Mouse (Mus musculus): ENCODE results near the gene Rbfox1. TPM values are rescaled to one million over a fixed set of nuclear protein-coding genes. Genes with fewer than 3 reads are reported as not detected.

Rbfox1 gene
- polyA plus RNA-seq, 1 experiment = 98.9 TPM

- DNase-seq (ENCODE audit: low read depth) = no peak
- no peak for TF ChIP-seq POLR2A (IDR thresholded peaks at IDR 0.05; ENCODE audit: borderline replicate concordance, extremely low read depth, insufficient read depth, insufficient read length, poor library complexity, severe bottlenecking)
- TF ChIP-seq CTCF (IDR thresholded peaks at IDR 0.05; ENCODE audit: borderline replicate concordance, extremely low read depth, insufficient read depth, insufficient read length) = no peak
Measured at GRCm38 (mm10) chr16:6232966-6233365, 347.8 kb downstream of the Rbfox1 start.

GRCm38 (mm10) chr16:6241393-6241792 lies 356.2 kb downstream of the Rbfox1 start:
- TF ChIP-seq CTCF (IDR thresholded peaks at IDR 0.05; ENCODE audit: borderline replicate concordance, extremely low read depth, insufficient read depth, insufficient read length) (no peak), POLR2A (IDR thresholded peaks at IDR 0.05; ENCODE audit: borderline replicate concordance, extremely low read depth, insufficient read depth, insufficient read length, poor library complexity, severe bottlenecking) (no peak)
- no peak for DNase-seq (ENCODE audit: low read depth)

GRCm38 (mm10) chr16:6242468-6242867 lies 357.3 kb downstream of the Rbfox1 start:
- TF ChIP-seq POLR2A (IDR thresholded peaks at IDR 0.05; ENCODE audit: borderline replicate concordance, extremely low read depth, insufficient read depth, insufficient read length, poor library complexity, severe bottlenecking) (no peak), CTCF (IDR thresholded peaks at IDR 0.05; ENCODE audit: borderline replicate concordance, extremely low read depth, insufficient read depth, insufficient read length) (no peak)
- no peak for DNase-seq (ENCODE audit: low read depth)

- no peak for DNase-seq (ENCODE audit: low read depth)
- no peak for TF ChIP-seq CTCF (IDR thresholded peaks at IDR 0.05; ENCODE audit: borderline replicate concordance, extremely low read depth, insufficient read depth, insufficient read length)
- TF ChIP-seq POLR2A (IDR thresholded peaks at IDR 0.05; ENCODE audit: borderline replicate concordance, extremely low read depth, insufficient read depth, insufficient read length, poor library complexity, severe bottlenecking) = no peak
Measured at GRCm38 (mm10) chr16:6247569-6247968, 362.4 kb downstream of the Rbfox1 start.

- DNase-seq (ENCODE audit: low read depth) = peak; percentile 27
Measured at GRCm38 (mm10) chr16:6264557-6264956, 379.4 kb downstream of the Rbfox1 start.

GRCm38 (mm10) chr16:6265610-6266009 lies 380.5 kb downstream of the Rbfox1 start:
- DNase-seq (ENCODE audit: low read depth) = no peak
- TF ChIP-seq CTCF (IDR thresholded peaks at IDR 0.05; ENCODE audit: borderline replicate concordance, extremely low read depth, insufficient read depth, insufficient read length) = no peak
- no peak for TF ChIP-seq POLR2A (IDR thresholded peaks at IDR 0.05; ENCODE audit: borderline replicate concordance, extremely low read depth, insufficient read depth, insufficient read length, poor library complexity, severe bottlenecking)

More at GRCm38 (mm10) chr16:6264557-6264956, 379.4 kb downstream of the Rbfox1 start:
- TF ChIP-seq CTCF (IDR thresholded peaks at IDR 0.05; ENCODE audit: borderline replicate concordance, extremely low read depth, insufficient read depth, insufficient read length) (no peak), POLR2A (IDR thresholded peaks at IDR 0.05; ENCODE audit: borderline replicate concordance, extremely low read depth, insufficient read depth, insufficient read length, poor library complexity, severe bottlenecking) (no peak)

GRCm38 (mm10) chr16:6271596-6272370 lies 386.6 kb downstream of the Rbfox1 start:
- no peak for TF ChIP-seq POLR2A (IDR thresholded peaks at IDR 0.05; ENCODE audit: borderline replicate concordance, extremely low read depth, insufficient read depth, insufficient read length, poor library complexity, severe bottlenecking)
- no peak for TF ChIP-seq CTCF (IDR thresholded peaks at IDR 0.05; ENCODE audit: borderline replicate concordance, extremely low read depth, insufficient read depth, insufficient read length)
- DNase-seq (ENCODE audit: low read depth) = no peak

- peak; percentile 54 for DNase-seq (ENCODE audit: low read depth)
- no peak for TF ChIP-seq CTCF (IDR thresholded peaks at IDR 0.05; ENCODE audit: borderline replicate concordance, extremely low read depth, insufficient read depth, insufficient read length)
- no peak for TF ChIP-seq POLR2A (IDR thresholded peaks at IDR 0.05; ENCODE audit: borderline replicate concordance, extremely low read depth, insufficient read depth, insufficient read length, poor library complexity, severe bottlenecking)
Measured at GRCm38 (mm10) chr16:6283496-6283895, 398.3 kb downstream of the Rbfox1 start.

GRCm38 (mm10) chr16:6284317-6284716 lies 399.2 kb downstream of the Rbfox1 start:
- TF ChIP-seq CTCF (IDR thresholded peaks at IDR 0.05; ENCODE audit: borderline replicate concordance, extremely low read depth, insufficient read depth, insufficient read length) (no peak), POLR2A (IDR thresholded peaks at IDR 0.05; ENCODE audit: borderline replicate concordance, extremely low read depth, insufficient read depth, insufficient read length, poor library complexity, severe bottlenecking) (no peak)
- DNase-seq (ENCODE audit: low read depth) = no peak

GRCm38 (mm10) chr16:6287699-6288098 lies 402.5 kb downstream of the Rbfox1 start:
- DNase-seq (ENCODE audit: low read depth) = peak; percentile 39
- no peak for TF ChIP-seq POLR2A (IDR thresholded peaks at IDR 0.05; ENCODE audit: borderline replicate concordance, extremely low read depth, insufficient read depth, insufficient read length, poor library complexity, severe bottlenecking)
- TF ChIP-seq CTCF (IDR thresholded peaks at IDR 0.05; ENCODE audit: borderline replicate concordance, extremely low read depth, insufficient read depth, insufficient read length) = no peak

GRCm38 (mm10) chr16:6300112-6300511 lies 415.0 kb downstream of the Rbfox1 start:
- TF ChIP-seq CTCF (IDR thresholded peaks at IDR 0.05; ENCODE audit: borderline replicate concordance, extremely low read depth, insufficient read depth, insufficient read length) = no peak
- TF ChIP-seq POLR2A (IDR thresholded peaks at IDR 0.05; ENCODE audit: borderline replicate concordance, extremely low read depth, insufficient read depth, insufficient read length, poor library complexity, severe bottlenecking) = no peak
- DNase-seq (ENCODE audit: low read depth) = no peak

- no peak for DNase-seq (ENCODE audit: low read depth)
- TF ChIP-seq POLR2A (IDR thresholded peaks at IDR 0.05; ENCODE audit: borderline replicate concordance, extremely low read depth, insufficient read depth, insufficient read length, poor library complexity, severe bottlenecking) (no peak), CTCF (IDR thresholded peaks at IDR 0.05; ENCODE audit: borderline replicate concordance, extremely low read depth, insufficient read depth, insufficient read length) (no peak)
Measured at GRCm38 (mm10) chr16:6303082-6303481, 417.9 kb downstream of the Rbfox1 start.

Data from brain, embryonic 14.5 days (tissue).